Mouse (Mus musculus) gastrocnemius, postnatal 36 days (tissue): ENCODE measurements around the gene Tsfm. TPM values are rescaled to one million over a fixed set of nuclear protein-coding genes. Genes with fewer than 3 reads are reported as not detected.

Experiments
- DNase-seq, 2 experiments: peaks; one replicate each; pipeline ENCODE4 v3.0.0; 2022
- intact Hi-C: fragments of 180-260 bp; cut with DNase I; formaldehyde crosslinking; loops from one replicate; pipeline ENCODE4 v1.15.1; 2025
- total RNA-seq, 2 experiments: library from RNA; stranded (reverse); gene quantifications; 2 replicates each; pipeline ENCODE4 v1.2.3; 2021

Tsfm gene
- total RNA-seq, 2 experiments from 2014 or later = 20.5 to 21.7 TPM

DNA sequence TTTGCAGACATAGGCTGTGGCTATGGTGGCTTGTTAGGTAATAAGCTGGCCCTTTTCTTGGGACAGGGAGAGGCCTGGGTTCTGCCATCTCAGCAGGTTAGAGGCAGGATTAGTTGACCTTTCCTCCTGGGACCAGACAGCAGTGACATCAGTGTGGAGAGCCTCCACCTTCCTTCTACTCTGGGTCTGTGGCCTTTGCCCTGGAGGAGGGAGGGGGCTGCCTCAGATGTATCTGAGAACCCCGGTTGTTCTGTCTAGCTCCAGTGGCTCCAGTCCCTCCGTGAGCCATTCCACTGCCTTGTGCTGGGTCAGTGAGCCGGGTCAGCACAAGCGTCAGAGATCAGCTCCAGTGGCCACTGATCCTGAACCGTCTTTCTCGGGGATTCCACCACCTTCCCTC, 12.5 kb upstream of the Tsfm start:
- DNase-seq = no peak
- intact Hi-C loops = no loop called here

GRCm38 (mm10) chr10:127042468-127043115, 12.0 kb upstream of the Tsfm start:
- intact Hi-C loops = no loop called here
- no peak for DNase-seq

DNA sequence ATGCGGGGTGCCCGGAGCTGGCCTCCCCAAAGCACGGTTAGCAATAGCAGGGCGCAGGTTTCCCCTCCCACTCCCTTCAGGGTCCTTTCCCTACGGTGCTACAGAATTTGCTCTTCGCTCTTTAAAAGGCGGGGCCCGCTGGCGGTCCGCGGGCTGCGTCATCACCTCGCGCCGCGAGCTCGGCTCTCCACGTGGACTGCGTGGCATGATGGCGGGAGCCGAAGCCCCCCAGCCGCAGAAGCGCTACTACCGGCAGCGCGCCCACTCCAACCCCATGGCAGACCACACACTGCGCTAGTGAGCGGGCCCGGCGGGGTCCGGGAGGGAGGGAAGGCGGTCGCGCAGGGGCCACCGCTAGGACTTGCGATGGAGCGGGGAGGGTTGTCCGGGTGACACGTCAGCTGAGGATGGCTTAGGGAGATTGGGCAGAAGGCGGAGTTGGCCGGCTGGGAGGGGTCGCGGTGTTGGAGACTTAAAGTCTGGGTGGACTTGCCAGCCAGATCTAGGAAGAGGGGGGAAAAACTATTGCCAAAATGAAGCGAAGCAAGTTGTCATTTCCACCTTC, 11.2 kb upstream of the Tsfm start:
- intact Hi-C loops = no loop called here
- peak; percentile 79 to 88 for DNase-seq

- peak in 1 of 2 experiments; percentile 34 for DNase-seq
- intact Hi-C loops = no loop called here
Observed at GRCm38 (mm10) chr10:127041274-127041766, 10.7 kb upstream of the Tsfm start, which contains the start of the genes Mettl1 and Eef1akmt3. Gene Mettl1, plus strand, starts transcription at chr10:127041414. Gene Eef1akmt3, minus strand, starts transcription at chr10:127041513.

- DNase-seq = no peak
- intact Hi-C loops = no loop called here
Observed at GRCm38 (mm10) chr10:127040569-127041214, 10.1 kb upstream of the Tsfm start.

DNA sequence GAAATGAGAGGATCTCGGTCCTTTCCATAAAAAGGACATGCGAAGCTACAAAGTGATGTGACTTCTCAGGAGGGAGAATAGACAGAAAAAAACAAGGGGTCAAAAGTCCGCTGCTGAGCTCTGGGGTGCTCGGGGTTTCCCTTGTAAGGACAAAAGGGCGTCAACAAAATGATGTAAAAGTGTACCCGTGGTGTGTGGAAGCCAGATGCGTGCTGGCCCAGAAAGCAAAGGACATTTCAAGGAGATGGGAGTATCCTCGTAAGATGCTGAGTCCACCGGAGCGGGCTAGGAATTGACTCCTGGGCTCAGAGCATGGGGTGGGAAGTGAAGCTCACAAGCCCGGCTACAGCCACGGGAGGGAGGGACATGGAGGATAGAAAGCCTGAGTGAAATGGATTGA, 7.0 kb upstream of the Tsfm start:
- intact Hi-C loops = no loop called here
- DNase-seq = no peak

GRCm38 (mm10) chr10:127036273-127036672, 5.6 kb upstream of the Tsfm start:
- DNase-seq = no peak
- intact Hi-C loops = no loop called here

DNA sequence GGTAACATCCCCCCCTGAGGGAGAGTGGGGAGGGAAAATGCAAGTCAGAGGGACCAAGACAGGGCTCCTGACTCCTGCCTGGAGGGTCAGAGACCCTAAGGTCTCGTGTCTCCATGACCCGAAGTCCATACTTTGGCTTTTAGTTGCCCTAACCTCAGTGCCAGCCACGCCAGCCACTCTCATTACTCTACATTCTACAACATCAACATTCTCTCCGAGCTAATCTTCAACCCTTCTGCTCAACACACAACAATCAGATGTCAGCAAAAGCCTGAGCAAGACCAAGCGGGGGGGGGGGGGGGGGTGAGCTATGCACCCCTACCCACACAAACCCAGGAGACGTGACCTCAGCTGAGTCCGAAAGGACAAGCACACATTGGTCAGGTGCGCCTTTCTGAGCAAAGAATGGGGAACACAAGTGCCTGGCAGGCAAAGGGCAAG, 2.7 kb upstream of the Tsfm start:
- intact Hi-C loops = loop anchor here (5.0 kb wide), 1 partner anchor 41 kb away; no protein-coding TSS in a partner anchor
- DNase-seq = no peak

DNA sequence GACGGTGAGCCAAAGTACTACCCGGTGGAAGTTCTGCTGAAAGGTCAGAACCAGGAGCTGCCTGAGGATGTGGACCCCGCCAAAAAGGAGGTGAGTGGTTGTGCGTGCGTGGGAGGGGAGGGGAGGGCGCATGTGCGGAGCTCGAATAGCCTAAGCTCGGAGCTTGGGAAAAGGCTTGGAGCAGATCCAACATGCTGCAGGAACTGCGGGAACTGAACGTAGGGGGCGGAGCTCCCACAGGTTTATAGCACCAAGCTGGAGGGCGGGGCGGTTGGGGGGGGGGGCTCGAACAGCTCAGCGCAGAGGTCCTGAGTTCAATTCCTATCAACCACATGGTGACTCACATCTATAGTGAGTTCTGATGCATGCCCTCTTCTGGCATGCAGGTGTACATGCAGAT, 12.2 kb downstream of the Tsfm start:
- DNase-seq = no peak
- intact Hi-C loops = no loop called here

GRCm38 (mm10) chr10:127017071-127017470, 13.6 kb downstream of the Tsfm start:
- no peak for DNase-seq
- intact Hi-C loops = no loop called here

- intact Hi-C loops = no loop called here
- peak in 1 of 2 experiments; percentile 24 for DNase-seq
Observed at GRCm38 (mm10) chr10:127016488-127016887, 14.2 kb downstream of the Tsfm start.

DNA sequence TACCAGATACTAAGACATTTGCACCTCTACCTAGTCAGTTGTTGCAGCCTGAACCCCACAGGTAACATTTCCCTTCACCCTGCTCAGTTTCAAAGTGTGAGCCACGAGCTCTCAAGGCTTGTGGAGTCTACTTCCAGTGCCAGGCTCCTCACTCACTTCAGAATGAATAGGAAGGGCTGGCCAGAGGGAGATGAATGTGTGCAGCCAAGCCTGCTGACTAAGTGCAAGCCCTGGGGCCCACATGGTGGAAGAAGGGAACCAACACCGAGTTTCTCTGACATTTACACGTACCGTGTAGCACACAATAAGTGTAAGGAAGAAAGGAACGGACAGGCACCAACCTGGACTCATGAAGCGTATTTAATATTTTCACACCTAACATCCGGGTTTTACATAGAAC, 26.8 kb downstream of the Tsfm start:
- no peak for DNase-seq
- intact Hi-C loops = no loop called here

DNA sequence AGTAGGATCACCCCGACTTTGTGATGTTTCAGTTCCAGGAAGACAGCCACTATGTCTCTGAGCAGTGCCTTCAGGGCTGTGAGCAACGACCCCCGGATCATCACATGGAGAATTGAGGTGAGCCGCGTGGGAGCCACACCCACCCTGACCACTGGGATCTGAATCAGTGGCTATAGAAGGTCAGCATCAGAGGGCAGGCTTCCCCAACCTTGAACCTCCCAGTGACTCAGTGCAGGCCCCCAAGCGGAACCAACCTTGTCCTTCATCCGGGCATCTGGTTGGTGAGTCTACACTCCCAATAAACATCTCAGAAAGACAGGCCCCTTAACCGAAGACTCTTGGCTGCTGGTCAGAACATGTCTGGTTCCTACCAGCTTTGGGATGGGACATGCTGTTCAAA, 27.3 kb downstream of the Tsfm start:
- DNase-seq = no peak
- intact Hi-C loops = no loop called here

DNA sequence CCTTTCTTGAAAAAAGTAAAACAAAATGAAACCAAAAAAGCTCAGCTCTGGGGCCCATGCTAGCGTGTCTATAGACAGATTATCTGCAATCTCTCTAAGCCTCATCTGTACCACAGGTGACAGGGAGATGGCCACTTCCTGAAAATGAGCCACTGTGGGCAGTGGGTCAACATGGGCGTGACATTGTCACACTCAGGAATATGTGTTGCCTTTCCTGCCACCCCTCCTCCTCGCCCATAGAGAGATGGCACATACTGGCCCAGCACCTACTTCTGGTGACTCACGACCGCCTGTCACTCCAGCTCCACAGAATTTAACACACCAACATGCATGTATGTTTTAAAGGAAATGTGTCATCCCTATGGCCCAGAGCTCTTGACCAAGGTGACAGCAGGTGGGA, 27.9 kb downstream of the Tsfm start:
- intact Hi-C loops = no loop called here
- DNase-seq = no peak

GRCm38 (mm10) chr10:127002056-127002455, 28.6 kb downstream of the Tsfm start:
- intact Hi-C loops = no loop called here
- DNase-seq = no peak

DNA sequence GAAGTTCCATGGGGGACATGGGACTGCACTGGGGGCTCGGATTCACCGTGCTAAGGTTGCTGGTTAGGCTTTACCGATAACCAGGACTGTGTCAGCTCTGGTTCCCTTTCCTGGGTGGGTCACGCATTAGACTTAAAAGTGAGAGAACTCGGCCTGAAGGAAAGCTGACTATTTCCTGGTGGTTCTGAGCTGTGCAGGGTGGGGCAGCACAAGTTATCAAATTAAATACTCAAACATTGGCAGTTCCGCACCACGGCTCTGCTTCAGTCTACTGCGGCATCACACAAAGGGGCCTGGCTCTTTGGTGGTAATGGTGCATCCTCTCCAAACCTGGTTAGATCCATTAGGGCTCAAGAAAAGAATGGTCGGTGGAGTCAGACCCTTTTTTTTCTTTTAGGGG, 29.3 kb downstream of the Tsfm start:
- intact Hi-C loops = no loop called here
- no peak for DNase-seq

- intact Hi-C loops = no loop called here
- DNase-seq = no peak
Observed at GRCm38 (mm10) chr10:127000529-127000928, 30.1 kb downstream of the Tsfm start, which contains the start of gene Avil. Gene Avil, plus strand, starts transcription at chr10:127000709.

DNA sequence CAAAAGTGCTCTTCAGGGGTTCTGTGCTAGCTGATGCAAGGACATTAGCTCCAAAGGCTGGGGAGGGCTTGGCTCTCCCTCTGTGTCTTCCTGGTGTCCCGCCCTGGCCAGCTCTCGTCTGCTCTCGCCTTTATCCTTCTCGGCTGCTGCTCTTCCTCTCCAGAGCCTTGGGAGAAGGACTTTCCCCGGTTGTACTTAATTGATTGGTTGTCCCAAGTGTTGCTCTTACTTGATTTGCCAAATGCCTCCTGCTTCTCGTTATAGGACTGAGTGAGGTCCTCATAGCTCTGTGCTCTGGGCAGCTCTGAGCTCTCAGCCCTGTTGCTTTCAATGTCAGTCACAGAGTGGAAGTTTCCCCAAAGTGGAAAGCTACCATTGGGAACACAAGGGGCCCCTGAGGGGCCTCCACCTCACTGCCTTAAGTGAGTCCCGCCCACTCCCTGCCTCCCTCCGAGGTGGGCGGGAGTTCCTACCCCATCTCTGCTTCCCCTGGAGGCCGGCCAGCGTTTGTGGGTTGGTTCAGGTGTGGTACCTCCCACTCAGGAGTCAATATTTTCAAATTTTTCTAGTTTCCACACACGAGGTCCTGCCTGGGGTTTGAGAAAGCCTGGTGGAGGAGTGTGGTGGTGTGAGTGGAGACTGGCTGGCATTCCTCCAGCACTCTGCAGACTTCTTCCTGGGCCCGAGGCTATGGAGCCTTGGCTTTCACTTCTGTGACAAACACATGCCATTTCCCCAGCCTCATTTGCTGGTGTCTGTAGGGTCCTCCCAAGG, 33.1 kb downstream of the Tsfm start:
- intact Hi-C loops = no loop called here
- DNase-seq = no peak

DNA sequence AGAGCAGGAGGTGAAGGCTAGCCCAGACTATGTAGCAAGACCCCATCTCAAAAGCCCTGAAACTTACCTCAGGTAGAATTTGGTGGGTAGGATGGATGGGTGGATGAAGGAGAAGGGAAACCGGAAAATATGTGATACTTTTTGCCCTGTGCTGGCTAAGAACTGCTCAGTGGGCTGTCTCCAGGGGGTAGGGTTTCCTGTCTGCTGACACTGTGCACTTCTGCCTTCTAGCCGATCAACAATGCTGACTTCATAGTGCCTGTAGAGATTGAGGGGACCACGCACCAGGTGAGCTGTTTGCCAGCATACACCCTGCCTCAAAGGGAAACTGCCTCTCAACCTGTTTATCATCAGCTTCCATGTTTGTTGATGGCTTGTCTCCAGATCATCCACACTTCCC, 37.0 kb downstream of the Tsfm start:
- intact Hi-C loops = loop anchor here (5.0 kb wide), 1 partner anchor 39 kb away; the partner anchor contains the start of gene Tsfm
- DNase-seq = no peak

DNA sequence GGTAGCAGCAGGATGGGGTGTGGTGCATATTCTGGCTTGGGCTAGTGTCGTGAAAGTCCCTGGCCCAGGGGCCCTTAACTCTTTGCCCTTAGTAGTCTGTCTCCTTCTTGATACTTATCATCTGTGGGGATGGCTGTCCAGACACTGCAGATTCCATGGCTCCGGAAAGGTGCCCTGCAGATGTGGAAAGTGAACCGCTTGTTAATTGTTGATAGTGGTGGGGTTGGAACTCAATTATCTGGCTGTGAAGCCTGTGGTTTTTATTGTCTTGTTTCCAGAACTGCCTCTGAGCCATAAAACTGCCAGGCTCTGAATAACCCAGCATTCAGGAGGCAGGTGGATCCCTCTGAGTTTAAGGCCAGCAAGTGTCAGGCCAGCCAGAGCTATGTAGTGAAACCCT, 39.0 kb downstream of the Tsfm start:
- intact Hi-C loops = loop anchor here (2.0 to 5.0 kb wide), 2 partner anchors 41 to 63 kb away; partner anchors contain the start of gene Tsfm
- no peak for DNase-seq
